Mouse (Mus musculus): ENCODE results near the gene Olfr1449.

DNA sequence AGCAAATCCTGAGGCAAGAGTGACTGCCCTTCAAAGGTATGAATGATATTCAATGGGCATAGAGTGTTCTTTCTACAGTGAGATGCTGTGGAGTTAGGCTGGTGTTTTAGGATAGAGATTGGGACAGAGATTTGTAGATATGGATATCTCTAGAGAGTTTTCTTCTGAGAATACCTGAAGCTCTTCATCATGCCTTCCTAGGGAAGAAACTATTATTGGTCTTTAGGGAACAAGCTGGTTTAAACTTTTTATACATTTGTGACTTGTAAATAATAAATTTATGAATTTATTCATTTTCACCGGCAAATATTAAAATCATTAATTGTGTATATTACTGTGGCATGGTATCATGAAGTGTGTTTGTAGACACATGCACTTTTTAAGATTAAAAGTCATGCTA, 27.0 kb upstream of the Olfr1449 start, which contains the start of gene Olfr1447:
- no peak for TF ChIP-seq POLR2A (IDR thresholded peaks at IDR 0.05; ENCODE audit: insufficient read length, low read depth)
- no peak for TF ChIP-seq USF1 (IDR thresholded peaks at IDR 0.05; ENCODE audit: low read depth)
- no peak for TF ChIP-seq POLR2AphosphoS2 (IDR thresholded peaks at IDR 0.05; ENCODE audit: insufficient read length, low read depth)
- no peak for TF ChIP-seq MYOG (IDR thresholded peaks at IDR 0.05; ENCODE audit: control insufficient read depth in 1 of 3, insufficient read depth in 1 of 3, insufficient read length in 2 of 3, low read depth in 2 of 3)
- no peak for TF ChIP-seq CEBPB (IDR thresholded peaks at IDR 0.05; ENCODE audit: insufficient read depth, poor library complexity, severe bottlenecking)
- no peak for TF ChIP-seq E2F4 (IDR thresholded peaks at IDR 0.05; ENCODE audit: insufficient read depth)
- no peak for TF ChIP-seq MAX (IDR thresholded peaks at IDR 0.05; ENCODE audit: low read depth)
- TF ChIP-seq TCF3 (IDR thresholded peaks at IDR 0.05; ENCODE audit: insufficient read length, low read depth) = no peak

All from myocyte (in vitro differentiated cells).